Mouse (Mus musculus): ENCODE measurements around the gene C8g. TPM values are rescaled to one million over a fixed set of nuclear protein-coding genes. Genes with fewer than 3 reads are reported as not detected.

C8g gene
- 5.3 and 6.1 TPM in 2 replicates for polyA plus RNA-seq (2016; fragmentation: Nextera tagmentation; extraction: Ambion mirVana)

GRCm38 (mm10) chr2:25501593-25502486 is at the start of gene C8g:
Gene C8g, minus strand, starts transcription at chr2:25501719.
- Histone ChIP-seq H3K9me3 (no peaks in the 10 kb centered on the region), H3K36me3 (peaks cover 33% of the 10 kb centered on the region), H3K4me1 (peaks cover 15% of the 10 kb centered on the region), H3K4me3 (peak within 1 kb of the TSS; percentile 89), H3K27ac (no peak within 1 kb of the TSS), H3K4me2 (replicated peaks) (peak within 1 kb of the TSS; percentile 95), H3K27me3 (replicated peaks) (no peaks in the 10 kb centered on the region), H3K9ac (peak within 1 kb of the TSS; percentile 93)
- ATAC-seq (ENCODE audit: low FRiP score, low read depth) = no peak
- WGBS = 74% methylated on average over 20 of the region's 20 CpGs

- ATAC-seq (ENCODE audit: low FRiP score, low read depth) = no peak
- no peak overlapping the region for H3K4me3 ChIP-seq
- no peaks in the 10 kb centered on the region for H3K27me3 ChIP-seq (replicated peaks)
- peaks cover 1% of the 10 kb centered on the region; the same call in 1 of the 2 replicates for H3K4me1 ChIP-seq
- H3K27ac ChIP-seq = no peak overlapping the region
- WGBS = 38% methylated on average over 5 of the region's 5 CpGs
- H3K4me2 ChIP-seq (replicated peaks) = no peak overlapping the region
- H3K9me3 ChIP-seq = no peaks in the 10 kb centered on the region
- H3K36me3 ChIP-seq = no peaks in the 10 kb centered on the region
- no peak overlapping the region for H3K9ac ChIP-seq
Observed at GRCm38 (mm10) chr2:25551186-25551585, 49.7 kb upstream of the C8g start.

- 77% methylated on average over 9 of the region's 9 CpGs for WGBS
- H3K9ac ChIP-seq = no peak overlapping the region
- H3K4me2 ChIP-seq (replicated peaks) = no peak overlapping the region
- no peak for ATAC-seq (ENCODE audit: low FRiP score, low read depth)
- H3K27me3 ChIP-seq (replicated peaks) = no peaks in the 10 kb centered on the region
- H3K4me1 ChIP-seq = peaks cover 9% of the 10 kb centered on the region
- H3K9me3 ChIP-seq = no peaks in the 10 kb centered on the region
- H3K27ac ChIP-seq = no peak overlapping the region
- no peak overlapping the region for H3K4me3 ChIP-seq
- H3K36me3 ChIP-seq = no peaks in the 10 kb centered on the region
Observed at GRCm38 (mm10) chr2:25549021-25549991, 47.8 kb upstream of the C8g start.

- ATAC-seq (ENCODE audit: low FRiP score, low read depth) = peak; percentile 99
Observed at GRCm38 (mm10) chr2:25546811-25547491, 45.4 kb upstream of the C8g start, which contains the start of gene Traf2. Gene Traf2, minus strand, starts transcription at chr2:25546940.

GRCm38 (mm10) chr2:25545996-25546810 is 44.7 kb upstream of the C8g start:
- Histone ChIP-seq H3K4me2 (replicated peaks) (peak overlapping the region; percentile 72), H3K27ac (no peak overlapping the region), H3K4me3 (peak overlapping the region; percentile 70), H3K9me3 (no peaks in the 10 kb centered on the region), H3K36me3 (no peaks in the 10 kb centered on the region), H3K4me1 (peaks cover 14% of the 10 kb centered on the region), H3K27me3 (replicated peaks) (no peaks in the 10 kb centered on the region), H3K9ac (peak overlapping the region; percentile 67)
- ATAC-seq (ENCODE audit: low FRiP score, low read depth) = peak; percentile 81
- WGBS = 9% methylated on average over 43 of the region's 43 CpGs

More at GRCm38 (mm10) chr2:25546811-25547491, 45.4 kb upstream of the C8g start, which contains the start of gene Traf2:
- H3K36me3 ChIP-seq = no peaks in the 10 kb centered on the region
- H3K9me3 ChIP-seq = no peaks in the 10 kb centered on the region
- H3K4me1 ChIP-seq = peaks cover 10% of the 10 kb centered on the region
- peak within 1 kb of the TSS; percentile 70 for H3K4me3 ChIP-seq
- peak within 1 kb of the TSS; percentile 67 for H3K9ac ChIP-seq
- no peak within 1 kb of the TSS for H3K27ac ChIP-seq
- H3K27me3 ChIP-seq (replicated peaks) = no peaks in the 10 kb centered on the region
- 3% methylated on average over 48 of the region's 48 CpGs for WGBS
- peak within 1 kb of the TSS; percentile 72 for H3K4me2 ChIP-seq (replicated peaks)

- Histone ChIP-seq H3K4me1 (peaks cover 14% of the 10 kb centered on the region), H3K36me3 (peaks cover 10% of the 10 kb centered on the region; the same call in 1 of the 2 replicates), H3K4me2 (replicated peaks) (no peak overlapping the region), H3K27ac (no peak overlapping the region), H3K27me3 (replicated peaks) (no peaks in the 10 kb centered on the region), H3K9ac (no peak overlapping the region), H3K4me3 (no peak overlapping the region), H3K9me3 (no peaks in the 10 kb centered on the region)
- 75% methylated on average over 10 of the region's 10 CpGs for WGBS
- no peak for ATAC-seq (ENCODE audit: low FRiP score, low read depth)
Observed at GRCm38 (mm10) chr2:25541644-25542367, 40.3 kb upstream of the C8g start.

- peaks cover 22% of the 10 kb centered on the region; the same call in 1 of the 2 replicates for H3K36me3 ChIP-seq
- no peak for ATAC-seq (ENCODE audit: low FRiP score, low read depth)
- 96% methylated on average over 4 of the region's 4 CpGs for WGBS
- no peaks in the 10 kb centered on the region for H3K27me3 ChIP-seq (replicated peaks)
- H3K27ac ChIP-seq = no peak overlapping the region
- H3K4me3 ChIP-seq = no peak overlapping the region
- H3K4me2 ChIP-seq (replicated peaks) = no peak overlapping the region
- H3K9ac ChIP-seq = no peak overlapping the region
- no peaks in the 10 kb centered on the region for H3K9me3 ChIP-seq
- H3K4me1 ChIP-seq = peaks cover 6% of the 10 kb centered on the region
Observed at GRCm38 (mm10) chr2:25540541-25540948, 39.0 kb upstream of the C8g start.

- ATAC-seq (ENCODE audit: low FRiP score, low read depth) = no peak
- Histone ChIP-seq H3K4me2 (replicated peaks) (no peak overlapping the region), H3K27ac (no peak overlapping the region), H3K9me3 (no peaks in the 10 kb centered on the region), H3K9ac (no peak overlapping the region), H3K36me3 (peaks cover 36% of the 10 kb centered on the region), H3K4me1 (no peaks in the 10 kb centered on the region), H3K4me3 (no peak overlapping the region), H3K27me3 (replicated peaks) (no peaks in the 10 kb centered on the region)
- WGBS = 90% methylated on average over 8 of the region's 8 CpGs
Observed at GRCm38 (mm10) chr2:25536531-25536930, 35.0 kb upstream of the C8g start.

GRCm38 (mm10) chr2:25534866-25535182 is 33.3 kb upstream of the C8g start:
- Histone ChIP-seq H3K27me3 (replicated peaks) (no peaks in the 10 kb centered on the region), H3K27ac (no peak overlapping the region), H3K9me3 (no peaks in the 10 kb centered on the region), H3K4me3 (no peak overlapping the region), H3K4me2 (replicated peaks) (no peak overlapping the region), H3K9ac (no peak overlapping the region), H3K4me1 (no peaks in the 10 kb centered on the region), H3K36me3 (peaks cover 51% of the 10 kb centered on the region)
- 94% methylated on average over 2 of the region's 2 CpGs for WGBS
- ATAC-seq (ENCODE audit: low FRiP score, low read depth) = no peak

GRCm38 (mm10) chr2:25534178-25534865 is 32.8 kb upstream of the C8g start:
- no peak overlapping the region for H3K9ac ChIP-seq
- peaks cover 56% of the 10 kb centered on the region for H3K36me3 ChIP-seq
- no peak overlapping the region for H3K27ac ChIP-seq
- H3K27me3 ChIP-seq (replicated peaks) = no peaks in the 10 kb centered on the region
- 91% methylated on average over 3 of the region's 3 CpGs for WGBS
- no peak for ATAC-seq (ENCODE audit: low FRiP score, low read depth)
- H3K4me3 ChIP-seq = no peak overlapping the region
- H3K4me1 ChIP-seq = no peaks in the 10 kb centered on the region
- H3K9me3 ChIP-seq = no peaks in the 10 kb centered on the region
- H3K4me2 ChIP-seq (replicated peaks) = no peak overlapping the region
